Mouse (Mus musculus) midbrain, embryonic 14.5 days (tissue): ENCODE results near the gene Gimap9. TPM values are rescaled to one million over a fixed set of nuclear protein-coding genes. Genes with fewer than 3 reads are reported as not detected.
"Not testable (repeated sequence)": the region's sequence is repeated elsewhere in the genome, so short reads cannot be mapped to it uniquely, and the experiment has no call there.

Experiments
- ATAC-seq: fragments of 200-750 bp; cut with Nextera tagmentation; 2 replicates; pipeline ENCODE4 v1.8.0; 2017; ENCODE audit warnings: moderate number of reproducible peaks, moderate library complexity; ENCODE audit not compliant: low FRiP score, low TSS enrichment
- DNase-seq: peaks from one replicate; pipeline ENCODE4 v3.0.0-alpha.2; 2015
- H3K27ac ChIP-seq: fragments of 300-500 bp; sonication (generic); replicated peaks from 2 replicates; pipeline ENCODE4 v1.5.1; 2014; ENCODE audit warnings: mild to moderate bottlenecking, low read depth, low read length, moderate library complexity
- H3K27me3 ChIP-seq: fragments of 300-500 bp; sonication (generic); 2 replicates; pipeline ENCODE4 v1.6.1; 2014; ENCODE audit warnings: low read length, control low read depth, mixed read lengths; ENCODE audit not compliant: control insufficient read depth, insufficient read depth
- H3K36me3 ChIP-seq: fragments of 300-500 bp; sonication (generic); 2 replicates; pipeline ENCODE4 v1.6.1; 2014; ENCODE audit warnings: low read length, control low read depth; ENCODE audit not compliant: control insufficient read depth, insufficient read depth
- H3K4me1 ChIP-seq: fragments of 300-500 bp; sonication (generic); 2 replicates; pipeline ENCODE4 v1.6.1; 2014; ENCODE audit warnings: mild to moderate bottlenecking, antibody characterized with exemption, low read length, control low read depth; ENCODE audit not compliant: control insufficient read depth, insufficient read depth
- H3K4me2 ChIP-seq: fragments of 300-500 bp; sonication (generic); 2 replicates; pipeline ENCODE4 v1.6.1; 2014; ENCODE audit warnings: mild to moderate bottlenecking, low read length, moderate library complexity
- H3K4me3 ChIP-seq: fragments of 300-500 bp; sonication (generic); replicated peaks from 2 replicates; pipeline ENCODE4 v1.5.1; 2014; ENCODE audit warnings: low read depth, low read length
- H3K9ac ChIP-seq: fragments of 300-500 bp; sonication (generic); replicated peaks from 2 replicates; pipeline ENCODE4 v1.6.1; 2014; ENCODE audit warnings: mild to moderate bottlenecking, low read length, moderate library complexity
- H3K9me3 ChIP-seq: fragments of 300-500 bp; sonication (generic); 2 replicates; pipeline ENCODE4 v1.6.1; 2016; ENCODE audit warnings: low read length, control low read depth, mixed read lengths; ENCODE audit not compliant: control insufficient read depth
- WGBS: fragments of 180-500 bp; shearing (Covaris S2); extraction: QIAGEN DNeasy Blood & Tissue Kit; methylation state at CpG from one replicate; pipeline ENCODE4 v1.1.7; 2014; 5-methylcytosine and 5-hydroxymethylcytosine counted together
- polyA plus RNA-seq: library from polyadenylated mRNA; unstranded; fragments of >200 nt; fragmentation: Nextera tagmentation; extraction: Ambion mirVana; gene quantifications from 2 replicates; pipeline ENCODE4 v1.2.1, GENCODE M21; 2014

Gene Gimap9
- polyA plus RNA-seq, 1 experiment from 2014 or later = 2.1 TPM

DNA sequence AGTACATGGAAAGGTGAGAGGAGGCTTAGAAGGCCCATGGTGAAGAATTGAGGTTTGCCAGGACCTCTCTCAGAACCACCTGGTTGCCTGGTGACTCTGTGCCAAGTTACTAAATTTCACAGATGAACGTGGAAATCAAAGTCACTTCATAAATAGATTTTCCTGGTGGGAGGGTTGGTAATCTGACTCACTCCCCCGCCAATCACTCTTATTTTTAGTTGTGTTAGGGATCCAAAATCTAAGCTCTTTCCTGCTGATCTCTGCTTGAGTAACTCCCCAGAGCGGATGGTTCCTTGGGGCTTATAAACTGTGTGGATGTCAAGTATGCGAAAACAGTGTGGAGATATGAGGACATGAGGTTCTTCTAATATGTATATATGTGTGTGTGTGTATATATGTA is 6.3 kb downstream of the Gimap9 start:
- DNase-seq (no peak), ATAC-seq (no peak)
- Histone ChIP-seq H3K4me3 (no peak overlapping the region), H3K27ac (no peak overlapping the region), H3K4me2 (no peak overlapping the region), H3K9me3 (no peaks in the 10 kb centered on the region), H3K36me3 (no peaks in the 10 kb centered on the region), H3K4me1 (no peaks in the 10 kb centered on the region), H3K27me3 (no peaks in the 10 kb centered on the region), H3K9ac (no peak overlapping the region)
- 78% methylated on average over 4 of the region's 4 CpGs for WGBS

DNA sequence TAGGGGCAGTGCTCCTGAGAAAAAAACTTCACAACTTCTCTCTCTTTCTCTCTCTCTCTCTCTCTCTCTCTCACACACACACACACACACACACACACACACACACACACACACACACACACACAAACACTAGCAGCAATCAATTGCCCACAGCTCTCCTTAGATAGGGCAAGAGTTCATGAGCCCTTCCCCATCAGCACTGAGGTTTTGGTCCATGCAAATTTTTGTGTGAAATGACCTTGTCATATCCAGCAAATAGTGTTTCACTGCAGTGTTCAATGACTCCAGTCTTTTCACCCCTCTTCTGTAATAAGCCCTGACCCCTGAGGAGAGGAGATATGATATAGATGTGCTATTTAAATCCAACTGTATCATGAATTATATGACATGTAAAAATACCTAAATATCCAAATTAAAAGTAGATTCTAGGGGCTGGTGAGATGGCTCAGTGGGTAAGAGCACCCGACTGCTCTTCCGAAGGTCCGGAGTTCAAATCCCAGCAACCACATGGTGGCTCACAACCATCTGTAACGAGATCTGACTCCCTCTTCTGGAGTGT is 7.4 kb downstream of the Gimap9 start:
- H3K9me3 ChIP-seq, H3K4me1 ChIP-seq, H3K36me3 ChIP-seq, H3K4me2 ChIP-seq, DNase-seq, H3K4me3 ChIP-seq, H3K27ac ChIP-seq, H3K27me3 ChIP-seq, H3K9ac ChIP-seq, ATAC-seq: not testable (repeated sequence)
- WGBS = 95% methylated on average over 3 of the region's 4 CpGs

DNA sequence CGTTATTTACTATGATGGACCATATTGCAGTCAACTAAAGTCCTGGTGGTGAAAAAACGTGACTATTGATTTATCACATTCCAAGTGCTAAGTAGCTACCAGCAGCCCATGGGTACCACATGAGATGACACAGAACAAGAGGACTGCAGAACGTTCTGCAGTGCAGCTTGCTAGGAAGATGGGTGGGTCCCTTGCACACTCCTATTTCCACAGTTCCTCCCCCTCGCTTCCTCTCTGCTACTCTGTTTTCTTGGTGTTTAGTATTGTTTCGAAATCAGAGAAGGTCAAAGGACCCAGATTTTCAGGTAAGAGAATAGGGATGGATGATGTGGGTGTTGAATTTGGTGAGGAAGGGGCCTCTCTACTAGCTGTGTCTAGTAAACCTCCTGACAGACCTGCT is 8.4 kb downstream of the Gimap9 start, which contains the start of gene Gimap4:
TSS of gene Gimap4 (plus strand) at position 231 of the 400 bp plus-strand sequence.
- H3K9ac ChIP-seq = no peak within 1 kb of the TSS
- no peaks in the 10 kb centered on the region for H3K4me1 ChIP-seq
- H3K9me3 ChIP-seq = no peaks in the 10 kb centered on the region
- DNase-seq (no peak), ATAC-seq (no peak)
- H3K4me2 ChIP-seq = no peak within 1 kb of the TSS
- WGBS = 75% methylated on average over 5 of the region's 5 CpGs
- no peaks in the 10 kb centered on the region for H3K27me3 ChIP-seq
- H3K4me3 ChIP-seq = no peak within 1 kb of the TSS
- no peak within 1 kb of the TSS for H3K27ac ChIP-seq
- no peaks in the 10 kb centered on the region for H3K36me3 ChIP-seq

DNA sequence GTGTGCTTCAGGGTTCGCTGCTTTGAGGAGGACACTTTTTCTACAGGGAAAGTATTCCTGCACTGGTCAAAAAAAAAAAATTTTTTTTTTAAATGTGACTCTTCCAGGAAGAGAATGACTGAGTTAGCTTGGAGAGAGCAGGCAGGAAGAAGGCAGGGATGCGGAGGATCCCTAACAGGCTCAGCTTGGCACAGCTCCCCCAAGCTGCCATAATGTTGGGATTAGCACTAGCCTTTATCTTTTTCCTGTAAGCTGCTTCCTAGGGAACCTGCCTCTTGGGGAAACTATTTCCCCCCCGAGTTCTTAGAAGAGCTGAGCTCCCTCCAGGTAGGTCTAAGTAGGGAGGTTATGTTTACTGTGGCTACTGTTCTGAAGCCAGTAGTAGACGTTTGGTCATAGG is 8.9 kb downstream of the Gimap9 start:
- DNase-seq (no peak), ATAC-seq (no peak)
- Histone ChIP-seq H3K27me3 (no peaks in the 10 kb centered on the region), H3K4me2 (no peak overlapping the region), H3K27ac (no peak overlapping the region), H3K9ac (no peak overlapping the region), H3K4me1 (no peaks in the 10 kb centered on the region), H3K9me3 (no peaks in the 10 kb centered on the region), H3K4me3 (no peak overlapping the region), H3K36me3 (no peaks in the 10 kb centered on the region)
- 51% methylated on average over 4 of the region's 4 CpGs for WGBS

DNA sequence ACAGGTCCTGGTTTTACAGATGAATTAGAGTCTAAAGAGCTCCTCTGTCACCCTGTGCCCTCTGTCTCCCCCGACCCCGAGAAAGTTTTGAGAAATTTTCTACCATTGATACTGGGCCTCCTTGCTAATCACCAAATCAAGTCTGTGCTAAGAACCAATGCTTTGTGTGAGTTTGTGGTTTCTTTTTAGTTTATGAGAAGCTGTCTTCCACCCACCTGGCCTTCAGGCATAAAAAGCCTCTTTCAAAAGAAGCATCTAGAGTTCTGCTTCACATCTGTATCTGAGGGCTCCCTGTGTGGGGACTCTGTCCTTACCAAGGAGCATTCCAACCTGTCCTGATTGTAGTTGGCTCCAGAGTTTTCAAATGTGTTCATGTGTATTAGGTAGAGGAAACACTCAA is 9.3 kb downstream of the Gimap9 start:
- H3K4me2 ChIP-seq = no peak overlapping the region
- 90% methylated on average over 2 of the region's 2 CpGs for WGBS
- no peaks in the 10 kb centered on the region for H3K27me3 ChIP-seq
- H3K36me3 ChIP-seq = no peaks in the 10 kb centered on the region
- no peaks in the 10 kb centered on the region for H3K9me3 ChIP-seq
- no peak for ATAC-seq
- H3K27ac ChIP-seq = no peak overlapping the region
- no peak overlapping the region for H3K4me3 ChIP-seq
- H3K4me1 ChIP-seq = no peaks in the 10 kb centered on the region
- no peak overlapping the region for H3K9ac ChIP-seq
- DNase-seq = no peak

DNA sequence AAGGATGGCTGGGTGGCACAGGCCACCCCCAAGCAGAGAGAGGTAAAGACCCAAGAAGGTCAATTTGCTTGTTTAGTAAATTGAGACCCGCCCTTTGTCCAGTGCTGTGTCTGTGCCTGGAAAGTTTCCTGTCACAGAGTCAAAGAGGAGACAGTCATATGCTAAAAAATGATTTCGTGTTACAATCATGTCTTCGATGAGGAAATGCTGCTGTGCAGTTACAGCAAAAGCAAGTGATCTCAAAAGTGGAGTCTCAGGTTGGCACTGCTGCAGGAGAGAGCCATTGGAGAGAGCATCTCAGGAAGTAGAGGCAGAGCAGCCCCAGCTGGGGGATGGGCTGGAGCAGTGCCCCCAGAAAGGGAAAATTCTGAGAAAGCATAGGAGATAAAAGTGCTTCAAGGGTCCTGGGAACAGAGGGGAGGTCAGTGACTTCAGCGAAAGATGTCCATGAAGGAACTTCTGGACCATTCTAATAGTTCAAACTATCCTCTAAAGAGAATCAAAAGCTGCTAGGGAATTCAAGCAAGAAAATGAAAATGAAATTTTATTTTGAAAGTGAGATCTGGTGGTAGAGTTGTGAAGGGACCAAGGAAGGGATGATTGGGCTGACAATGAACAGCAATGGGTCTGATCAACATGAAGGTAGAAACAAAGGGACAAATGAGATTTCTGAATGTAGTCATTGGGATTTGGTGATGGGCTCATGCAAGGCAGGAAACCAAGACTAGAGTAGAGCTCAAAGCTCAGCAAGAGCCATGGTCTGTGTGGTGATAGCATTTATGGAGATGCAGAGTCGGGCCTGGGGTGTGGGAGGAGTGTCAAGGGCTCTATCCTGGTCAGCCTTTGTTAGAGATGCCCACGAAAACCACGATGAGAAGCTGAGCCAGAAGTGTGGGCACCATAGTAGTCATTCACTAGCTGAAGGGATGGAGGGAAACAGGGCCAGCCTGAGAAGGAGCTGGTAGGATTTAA is 10.1 kb downstream of the Gimap9 start:
- no peak for DNase-seq
- no peaks in the 10 kb centered on the region for H3K27me3 ChIP-seq

DNA sequence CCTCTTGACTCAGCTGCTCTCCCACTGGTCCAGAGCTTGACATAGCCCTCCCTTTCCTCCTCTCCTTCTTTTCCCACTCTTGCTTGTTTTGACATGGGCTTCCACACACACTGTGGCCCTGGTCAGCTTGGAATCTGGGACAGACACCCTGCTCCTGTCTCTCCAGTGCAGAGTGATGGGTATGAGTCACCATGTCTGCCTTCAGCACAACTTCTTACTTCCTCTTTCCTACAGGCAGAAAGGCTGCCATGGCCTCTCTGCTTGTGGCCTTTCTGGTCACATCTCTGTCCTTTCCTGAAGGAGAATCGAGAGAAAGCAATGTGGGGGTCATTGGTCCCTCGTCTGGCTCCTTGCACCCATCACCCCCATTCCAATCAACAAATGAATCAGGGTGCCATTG is 11.1 kb downstream of the Gimap9 start:
- H3K27me3 ChIP-seq = no peaks in the 10 kb centered on the region
- no peaks in the 10 kb centered on the region for H3K4me1 ChIP-seq
- H3K4me3 ChIP-seq = no peak overlapping the region
- DNase-seq = no peak
- WGBS = 74% methylated on average over 2 of the region's 2 CpGs
- no peak overlapping the region for H3K27ac ChIP-seq
- no peak for ATAC-seq
- no peaks in the 10 kb centered on the region for H3K36me3 ChIP-seq
- H3K4me2 ChIP-seq = no peak overlapping the region
- H3K9me3 ChIP-seq = no peaks in the 10 kb centered on the region
- no peak overlapping the region for H3K9ac ChIP-seq

More for the DNA sequence above, 10.1 kb downstream of the Gimap9 start:
- H3K4me3 ChIP-seq = no peak overlapping the region
- no peaks in the 10 kb centered on the region for H3K4me1 ChIP-seq
- WGBS = 87% methylated on average over 7 of the region's 7 CpGs
- no peaks in the 10 kb centered on the region for H3K9me3 ChIP-seq
- no peak overlapping the region for H3K4me2 ChIP-seq
- H3K9ac ChIP-seq = no peak overlapping the region
- H3K27ac ChIP-seq = no peak overlapping the region
- no peaks in the 10 kb centered on the region for H3K36me3 ChIP-seq
- no peak for ATAC-seq

DNA sequence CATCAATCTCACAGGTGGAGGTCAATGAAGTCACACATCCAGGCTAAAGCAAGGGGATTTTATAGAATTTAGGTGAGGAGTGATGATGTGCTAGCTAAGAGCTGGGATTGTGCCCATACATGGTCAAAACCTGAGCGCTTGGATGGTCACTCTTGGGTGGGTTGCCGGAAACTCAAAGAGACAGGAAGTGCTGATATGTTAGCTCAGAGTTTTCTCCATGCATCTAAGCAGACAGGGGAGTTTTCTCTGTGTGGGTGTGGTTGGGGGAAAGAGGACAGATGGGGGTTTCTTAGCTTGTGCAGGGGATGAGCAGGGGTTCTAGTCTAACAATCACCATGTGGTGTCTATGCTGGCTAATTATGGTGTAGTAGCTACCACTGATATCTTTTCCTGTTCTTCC is 13.4 kb downstream of the Gimap9 start:
- no peak overlapping the region for H3K27ac ChIP-seq
- H3K9me3 ChIP-seq = no peaks in the 10 kb centered on the region
- no peaks in the 10 kb centered on the region for H3K36me3 ChIP-seq
- no peak overlapping the region for H3K4me3 ChIP-seq
- ATAC-seq (no peak), DNase-seq (no peak)
- H3K4me2 ChIP-seq = no peak overlapping the region
- H3K9ac ChIP-seq = no peak overlapping the region
- H3K4me1 ChIP-seq = no peaks in the 10 kb centered on the region
- 91% methylated on average over 2 of the region's 2 CpGs for WGBS
- no peaks in the 10 kb centered on the region for H3K27me3 ChIP-seq

DNA sequence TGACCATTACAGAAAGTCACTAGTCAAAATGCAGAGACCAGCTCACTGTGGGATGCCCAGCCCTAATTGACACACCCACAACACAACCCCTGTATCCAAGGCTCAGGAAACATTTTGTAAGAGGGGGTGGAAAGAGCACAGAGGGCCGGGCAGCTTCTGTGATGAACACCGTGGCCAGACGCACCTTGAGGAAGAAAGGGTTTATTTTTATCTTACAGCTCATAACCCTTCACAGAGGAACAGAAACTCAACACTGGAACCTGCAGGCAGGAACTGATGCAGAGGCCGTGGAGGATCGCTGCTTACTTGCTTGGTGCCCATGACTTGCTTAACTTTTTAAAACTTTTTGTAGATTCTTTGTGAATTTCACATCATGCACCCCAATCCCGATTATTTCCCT is 17.0 kb downstream of the Gimap9 start:
- DNase-seq (no peak), ATAC-seq (no peak)
- Histone ChIP-seq H3K9me3 (no peaks in the 10 kb centered on the region), H3K27me3 (no peaks in the 10 kb centered on the region), H3K27ac (no peak overlapping the region), H3K4me2 (no peak overlapping the region), H3K4me3 (no peak overlapping the region), H3K36me3 (no peaks in the 10 kb centered on the region), H3K4me1 (no peaks in the 10 kb centered on the region), H3K9ac (no peak overlapping the region)
- WGBS = 91% methylated on average over 6 of the region's 6 CpGs
